Mouse (Mus musculus): ENCODE results near the gene Slc25a36. TPM values are rescaled to one million over a fixed set of nuclear protein-coding genes. Genes with fewer than 3 reads are reported as not detected.
A peak's percentile ranks its signal among the peaks of the same experiment; 100 is the strongest.

The Slc25a36 gene
- polyA plus RNA-seq, 1 experiment: 27.5 TPM

- H3K4me3 ChIP-seq (replicated peaks; ENCODE audit: control insufficient read depth, low read depth, low read length): no peak overlapping the region
- TF ChIP-seq CTCF (IDR thresholded peaks at IDR 0.05; ENCODE audit: control insufficient read depth, insufficient read depth, low read length) (no peak), POLR2A (IDR thresholded peaks at IDR 0.05; ENCODE audit: borderline replicate concordance, control insufficient read depth, low read depth, low read length) (no peak)
- H3K27ac ChIP-seq (ENCODE audit: control insufficient read depth, insufficient read depth, low read depth, low read length, poor library complexity): no peak overlapping the region
- WGBS: 71% methylated on average over 23 of the region's 23 CpGs
- H3K4me1 ChIP-seq (ENCODE audit: control insufficient read depth, insufficient read depth, low read length): no peaks in the 10 kb centered on the region
Measured at GRCm38 (mm10) chr9:97123934-97124692, 13.2 kb upstream of the Slc25a36 start.

GRCm38 (mm10) chr9:97121432-97121831 is 10.5 kb upstream of the Slc25a36 start:
- TF ChIP-seq POLR2A (IDR thresholded peaks at IDR 0.05; ENCODE audit: borderline replicate concordance, control insufficient read depth, low read depth, low read length) (no peak), CTCF (IDR thresholded peaks at IDR 0.05; ENCODE audit: control insufficient read depth, insufficient read depth, low read length) (no peak)
- Histone ChIP-seq H3K4me3 (replicated peaks; ENCODE audit: control insufficient read depth, low read depth, low read length) (no peak overlapping the region), H3K27ac (ENCODE audit: control insufficient read depth, insufficient read depth, low read depth, low read length, poor library complexity) (no peak overlapping the region), H3K4me1 (ENCODE audit: control insufficient read depth, insufficient read depth, low read length) (no peaks in the 10 kb centered on the region)
- 84% methylated on average over 2 of the region's 2 CpGs for WGBS

- 90% methylated on average over 10 of the region's 10 CpGs for WGBS
- Histone ChIP-seq H3K4me3 (replicated peaks; ENCODE audit: control insufficient read depth, low read depth, low read length) (no peak overlapping the region), H3K27ac (ENCODE audit: control insufficient read depth, insufficient read depth, low read depth, low read length, poor library complexity) (no peak overlapping the region), H3K4me1 (ENCODE audit: control insufficient read depth, insufficient read depth, low read length) (no peaks in the 10 kb centered on the region; the same call in 1 of the 2 replicates)
- TF ChIP-seq CTCF (IDR thresholded peaks at IDR 0.05; ENCODE audit: control insufficient read depth, insufficient read depth, low read length) (no peak), POLR2A (IDR thresholded peaks at IDR 0.05; ENCODE audit: borderline replicate concordance, control insufficient read depth, low read depth, low read length) (no peak)
Measured at GRCm38 (mm10) chr9:97114271-97114670, 3.3 kb upstream of the Slc25a36 start.

GRCm38 (mm10) chr9:97113555-97113929 is 2.6 kb upstream of the Slc25a36 start:
- Histone ChIP-seq H3K4me3 (replicated peaks; ENCODE audit: control insufficient read depth, low read depth, low read length) (no peak overlapping the region), H3K27ac (ENCODE audit: control insufficient read depth, insufficient read depth, low read depth, low read length, poor library complexity) (no peak overlapping the region), H3K4me1 (ENCODE audit: control insufficient read depth, insufficient read depth, low read length) (no peaks in the 10 kb centered on the region; the same call in 1 of the 2 replicates)
- 82% methylated on average over 5 of the region's 5 CpGs for WGBS
- no peak for TF ChIP-seq POLR2A (IDR thresholded peaks at IDR 0.05; ENCODE audit: borderline replicate concordance, control insufficient read depth, low read depth, low read length)
- TF ChIP-seq CTCF (IDR thresholded peaks at IDR 0.05; ENCODE audit: control insufficient read depth, insufficient read depth, low read length): no peak

- Histone ChIP-seq H3K4me3 (replicated peaks; ENCODE audit: control insufficient read depth, low read depth, low read length) (no peak overlapping the region), H3K4me1 (ENCODE audit: control insufficient read depth, insufficient read depth, low read length) (no peaks in the 10 kb centered on the region; the same call in 1 of the 2 replicates), H3K27ac (ENCODE audit: control insufficient read depth, insufficient read depth, low read depth, low read length, poor library complexity) (no peak overlapping the region)
- TF ChIP-seq CTCF (IDR thresholded peaks at IDR 0.05; ENCODE audit: control insufficient read depth, insufficient read depth, low read length) (no peak), POLR2A (IDR thresholded peaks at IDR 0.05; ENCODE audit: borderline replicate concordance, control insufficient read depth, low read depth, low read length) (no peak)
- WGBS: 90% methylated on average over 24 of the region's 24 CpGs
Measured at GRCm38 (mm10) chr9:97112797-97113554, 2.0 kb upstream of the Slc25a36 start.

GRCm38 (mm10) chr9:97112238-97112637 is 1.3 kb upstream of the Slc25a36 start:
- Histone ChIP-seq H3K27ac (ENCODE audit: control insufficient read depth, insufficient read depth, low read depth, low read length, poor library complexity) (no peak overlapping the region), H3K4me1 (ENCODE audit: control insufficient read depth, insufficient read depth, low read length) (no peaks in the 10 kb centered on the region; the same call in 1 of the 2 replicates), H3K4me3 (replicated peaks; ENCODE audit: control insufficient read depth, low read depth, low read length) (no peak overlapping the region)
- no peak for TF ChIP-seq POLR2A (IDR thresholded peaks at IDR 0.05; ENCODE audit: borderline replicate concordance, control insufficient read depth, low read depth, low read length)
- no peak for TF ChIP-seq CTCF (IDR thresholded peaks at IDR 0.05; ENCODE audit: control insufficient read depth, insufficient read depth, low read length)
- 81% methylated on average over 7 of the region's 7 CpGs for WGBS

- Histone ChIP-seq H3K27ac (ENCODE audit: control insufficient read depth, insufficient read depth, low read depth, low read length, poor library complexity) (no peak overlapping the region), H3K4me1 (ENCODE audit: control insufficient read depth, insufficient read depth, low read length) (peaks cover under 1% of the 10 kb centered on the region; the same call in 1 of the 2 replicates), H3K4me3 (replicated peaks; ENCODE audit: control insufficient read depth, low read depth, low read length) (peak overlapping the region; percentile 96)
- WGBS: 26% methylated on average over 6 of the region's 6 CpGs
- TF ChIP-seq POLR2A (IDR thresholded peaks at IDR 0.05; ENCODE audit: borderline replicate concordance, control insufficient read depth, low read depth, low read length): no peak
- no peak for TF ChIP-seq CTCF (IDR thresholded peaks at IDR 0.05; ENCODE audit: control insufficient read depth, insufficient read depth, low read length)
Measured at GRCm38 (mm10) chr9:97111506-97111905, 549 bp upstream of the Slc25a36 start.

- TF ChIP-seq CTCF (IDR thresholded peaks at IDR 0.05; ENCODE audit: control insufficient read depth, insufficient read depth, low read length): no peak
- no peak for TF ChIP-seq POLR2A (IDR thresholded peaks at IDR 0.05; ENCODE audit: borderline replicate concordance, control insufficient read depth, low read depth, low read length)
- Histone ChIP-seq H3K4me3 (replicated peaks; ENCODE audit: control insufficient read depth, low read depth, low read length) (no peak overlapping the region), H3K4me1 (ENCODE audit: control insufficient read depth, insufficient read depth, low read length) (peaks cover 4% of the 10 kb centered on the region), H3K27ac (ENCODE audit: control insufficient read depth, insufficient read depth, low read depth, low read length, poor library complexity) (no peak overlapping the region)
- 73% methylated on average over 5 of the region's 5 CpGs for WGBS
Measured at GRCm38 (mm10) chr9:97106481-97107160, 4.3 kb downstream of the Slc25a36 start.
